Mouse (Mus musculus) cerebellum, adult 2 months (tissue): ENCODE data around the gene Olfr1116. TPM values are rescaled to one million over a fixed set of nuclear protein-coding genes. Genes with fewer than 3 reads are reported as not detected.
"Not testable (repeated sequence)": the region's sequence is repeated elsewhere in the genome, so short reads cannot be mapped to it uniquely, and the experiment has no call there.

Source experiments
- DNase-seq, 2 experiments: peaks; one replicate each; pipeline ENCODE4 v3.0.0; 2021
- H3K27ac ChIP-seq: fragments of 200-500 bp; 2 replicates; pipeline ENCODE4 v1.5.1; 2012; ENCODE audit warnings: low read length, control low read depth, inconsistent platforms; ENCODE audit not compliant: insufficient read depth
- H3K27me3 ChIP-seq: fragments of 200-500 bp; 2 replicates; pipeline ENCODE4 v1.6.1; 2012; ENCODE audit warnings: inconsistent platforms, mild to moderate bottlenecking, low read length, moderate library complexity; ENCODE audit not compliant: control insufficient read depth, insufficient read depth
- H3K4me1 ChIP-seq: fragments of 200-500 bp; 2 replicates; pipeline ENCODE4 v1.6.1; 2011; ENCODE audit warnings: low read length; ENCODE audit not compliant: control insufficient read depth, insufficient read depth
- H3K4me3 ChIP-seq: fragments of 200-500 bp; replicated peaks from 2 replicates; pipeline ENCODE3; 2011; ENCODE audit warnings: mild to moderate bottlenecking, low read depth, low read length, control low read depth; ENCODE audit not compliant: insufficient read depth
- CTCF ChIP-seq: fragments of 200-500 bp; IDR thresholded peaks from 2 replicates; pipeline ENCODE4 v1.5.1; 2011; ENCODE audit warnings: low read depth, mild to moderate bottlenecking, control low read depth, low read length, moderate library complexity, borderline replicate concordance; ENCODE audit not compliant: insufficient read depth
- POLR2A ChIP-seq: fragments of 200-500 bp; IDR thresholded peaks from 2 replicates; pipeline ENCODE4 v1.6.1; 2011; ENCODE audit warnings: low read length, control low read depth, borderline replicate concordance; ENCODE audit not compliant: insufficient read depth
- WGBS: fragments of 180-500 bp; shearing (Covaris S2); methylation state at CpG from one replicate; pipeline ENCODE4 v1.1.7; 2018; 5-methylcytosine and 5-hydroxymethylcytosine counted together
- polyA plus RNA-seq: library from polyadenylated mRNA; depleted of rRNA; stranded (reverse); fragments of >200 nt; gene quantifications from 2 replicates; pipeline ENCODE4 v1.2.3, GENCODE M21; 2012; rRNA removed

Olfr1116 gene
- polyA plus RNA-seq, result not detected in 2 replicates

- H3K4me1 ChIP-seq, result no peaks in the 10 kb centered on the region
- DNase-seq, result no peak
- H3K27ac ChIP-seq, result no peak within 1 kb of the TSS
- WGBS, result 82% methylated on average over 1 of the region's 1 CpGs
- H3K27me3 ChIP-seq, result no peaks in the 10 kb centered on the region
- H3K4me3 ChIP-seq, result no peak within 1 kb of the TSS
- TF ChIP-seq CTCF, result no peak
- TF ChIP-seq POLR2A, result no peak
Measured at GRCm38 (mm10) chr2:87267234-87267633, at the start of gene Olfr1116. TSS of gene Olfr1116 (plus strand) at chr2:87267534.

GRCm38 (mm10) chr2:87247713-87248112 is 19.6 kb upstream of the Olfr1116 start, which contains the start of gene Olfr1115:
TSS of gene Olfr1115 (plus strand) at chr2:87248013.
- WGBS, result 76% methylated on average over 2 of the region's 2 CpGs
- no peaks in the 10 kb centered on the region for H3K4me1 ChIP-seq
- TF ChIP-seq CTCF, result no peak
- TF ChIP-seq POLR2A, result no peak
- no peaks in the 10 kb centered on the region for H3K27me3 ChIP-seq
- no peak within 1 kb of the TSS for H3K4me3 ChIP-seq
- no peak for DNase-seq
- H3K27ac ChIP-seq, result no peak within 1 kb of the TSS

GRCm38 (mm10) chr2:87293977-87294376 is 26.6 kb downstream of the Olfr1116 start:
- not testable (repeated sequence) for H3K4me3 ChIP-seq, H3K27me3 ChIP-seq, H3K27ac ChIP-seq, DNase-seq, H3K4me1 ChIP-seq

GRCm38 (mm10) chr2:87307281-87307680 is 39.9 kb downstream of the Olfr1116 start, which contains the start of gene Olfr1118:
TSS of gene Olfr1118 (plus strand) at chr2:87307581.
- Histone ChIP-seq H3K4me3 (no peak within 1 kb of the TSS), H3K27me3 (no peaks in the 10 kb centered on the region), H3K27ac (no peak within 1 kb of the TSS), H3K4me1 (no peaks in the 10 kb centered on the region)
- TF ChIP-seq POLR2A, result no peak
- no peak for TF ChIP-seq CTCF
- 64% methylated on average over 1 of the region's 1 CpGs for WGBS
- DNase-seq, result no peak

Other genes with a start within 250 kb of the Olfr1116 start
- gene Olfr1104, start 240.5 kb upstream of the Olfr1116 start, polyA plus RNA-seq, result not detected in 2 replicates
- gene Olfr1105, start 231.0 kb upstream of the Olfr1116 start, polyA plus RNA-seq, result not detected in 2 replicates
- not detected in 2 replicates for gene Olfr1106, start 215.3 kb upstream of the Olfr1116 start, polyA plus RNA-seq
- gene Olfr1107, start 191.7 kb upstream of the Olfr1116 start, polyA plus RNA-seq, result not detected in 2 replicates
- gene Olfr1109, start 171.5 kb upstream of the Olfr1116 start, polyA plus RNA-seq, result not detected in 2 replicates
- not detected in 2 replicates for gene Olfr259, start 153.0 kb upstream of the Olfr1116 start, polyA plus RNA-seq
- not detected in 2 replicates for gene Olfr1110, start 127.2 kb upstream of the Olfr1116 start, polyA plus RNA-seq
- gene Olfr1111, start 114.9 kb upstream of the Olfr1116 start, polyA plus RNA-seq, result not detected in 2 replicates
- gene Olfr1112, start 79.7 kb upstream of the Olfr1116 start, polyA plus RNA-seq, result not detected in 2 replicates
- not detected in 2 replicates for gene Olfr1113, start 58.6 kb upstream of the Olfr1116 start, polyA plus RNA-seq
- gene Olfr1115, start 19.5 kb upstream of the Olfr1116 start, polyA plus RNA-seq, result not detected in 2 replicates
- not detected in 2 replicates for gene Olfr1118, start 40.0 kb downstream of the Olfr1116 start, polyA plus RNA-seq
- not detected in 2 replicates for gene Olfr1120, start 87.3 kb downstream of the Olfr1116 start, polyA plus RNA-seq
- gene Olfr1121, start 102.4 kb downstream of the Olfr1116 start, polyA plus RNA-seq, result not detected in 2 replicates
- gene Olfr1122, start 118.3 kb downstream of the Olfr1116 start, polyA plus RNA-seq, result not detected in 2 replicates
- gene Olfr1123, start 149.1 kb downstream of the Olfr1116 start, polyA plus RNA-seq, result not detected in 2 replicates
- gene Olfr1124, start 162.7 kb downstream of the Olfr1116 start, polyA plus RNA-seq, result not detected in 2 replicates
- not detected in 2 replicates for gene Olfr1126, start 186.4 kb downstream of the Olfr1116 start, polyA plus RNA-seq
- gene Pramel7, start 229.6 kb downstream of the Olfr1116 start, polyA plus RNA-seq, result not detected in 2 replicates
- gene Pramel6, start 239.0 kb downstream of the Olfr1116 start, polyA plus RNA-seq, result not detected in 2 replicates